Mouse (Mus musculus): ENCODE measurements at regions not wholly inside any gene's neighbourhood (a gene's known extent, or its start where the extent isn't known, plus 50 kb on each side); places are given as distances from the start of the nearest gene placed in this dataset.

DNA sequence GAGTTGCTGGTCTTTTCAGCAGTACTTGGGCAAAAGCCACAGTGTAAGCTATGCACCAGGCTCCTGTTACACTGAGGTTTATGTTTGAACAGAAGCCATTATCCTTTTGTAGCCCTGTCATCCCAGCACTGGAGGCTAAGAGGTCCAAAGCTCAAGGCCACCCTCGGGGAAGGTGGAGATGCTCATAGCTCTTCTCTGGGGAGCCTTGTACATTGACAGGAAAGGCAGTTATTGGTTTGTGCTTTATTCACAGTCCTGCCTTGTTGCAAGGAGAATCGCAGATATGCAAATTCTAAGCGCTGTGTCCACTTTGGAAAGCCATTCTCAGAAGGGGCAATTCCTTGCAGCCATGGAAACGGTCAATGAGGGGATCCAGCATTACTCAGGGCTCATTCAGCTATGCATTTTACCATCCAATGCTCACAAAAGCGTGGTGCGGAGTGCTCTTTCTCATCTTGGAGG lies 84.4 kb upstream of the Egln3 start:
- Histone ChIP-seq H3K4me3 (replicated peaks; ENCODE audit: low read depth, low read length) (no peak overlapping the region), H3K9me3 (replicated peaks; ENCODE audit: low read length) (no peaks in the 10 kb centered on the region), H3K9ac (ENCODE audit: low read depth, low read length) (no peak overlapping the region), H3K36me3 (ENCODE audit: insufficient read depth, low read length) (no peaks in the 10 kb centered on the region), H3K27me3 (ENCODE audit: insufficient read depth, low read length) (no peaks in the 10 kb centered on the region), H3K4me1 (replicated peaks; ENCODE audit: insufficient read depth, low read length) (0 out of 2 replicates have a peak, but pooled peaks cover 6% of the 10 kb centered on the region), H3K27ac (no peak overlapping the region), H3K4me2 (ENCODE audit: low read length) (no peak overlapping the region)
- no peak for ATAC-seq (replicated peaks; ENCODE audit: low FRiP score, low read depth)
- WGBS = 65% methylated on average over 6 of the region's 6 CpGs
- no peak for DNase-seq (ENCODE audit: low spot score)
- no peak for TF ChIP-seq CTCF (IDR thresholded peaks at IDR 0.05; ENCODE audit: low read depth)

GRCm38 (mm10) chr12:54286911-54287819 lies 83.5 kb upstream of the Egln3 start:
- 67% methylated on average over 16 of the region's 16 CpGs for WGBS
- Histone ChIP-seq H3K9me3 (replicated peaks; ENCODE audit: low read length) (no peaks in the 10 kb centered on the region), H3K4me1 (replicated peaks; ENCODE audit: insufficient read depth, low read length) (0 out of 2 replicates have a peak, but pooled peaks cover 6% of the 10 kb centered on the region), H3K27ac (no peak overlapping the region), H3K4me3 (replicated peaks; ENCODE audit: low read depth, low read length) (no peak overlapping the region), H3K36me3 (ENCODE audit: insufficient read depth, low read length) (no peaks in the 10 kb centered on the region), H3K27me3 (ENCODE audit: insufficient read depth, low read length) (no peaks in the 10 kb centered on the region), H3K4me2 (ENCODE audit: low read length) (no peak overlapping the region), H3K9ac (ENCODE audit: low read depth, low read length) (no peak overlapping the region)
- no peak for ATAC-seq (replicated peaks; ENCODE audit: low FRiP score, low read depth)
- no peak for DNase-seq (ENCODE audit: low spot score)
- TF ChIP-seq CTCF (IDR thresholded peaks at IDR 0.05; ENCODE audit: low read depth) = no peak

DNA sequence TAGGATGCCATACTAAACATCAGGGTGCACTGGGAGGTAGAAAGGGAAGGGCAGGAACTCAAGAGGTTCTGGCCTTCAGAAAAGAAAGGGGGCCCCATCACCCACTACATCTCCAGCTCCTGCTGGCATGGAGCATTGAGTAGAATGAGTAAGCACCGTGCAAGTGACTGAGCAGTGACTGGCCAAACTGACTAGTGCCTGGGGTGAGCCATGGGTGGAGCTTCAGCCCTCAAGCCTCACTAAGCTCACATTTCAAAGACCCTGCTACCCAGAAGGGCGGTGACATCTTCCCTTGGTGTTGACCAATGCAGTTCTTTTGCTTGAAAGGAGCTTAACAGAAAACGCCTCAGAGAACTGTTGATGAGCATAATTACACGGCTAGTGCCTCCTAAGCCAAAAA lies 80.0 kb upstream of the Egln3 start:
- DNase-seq (ENCODE audit: low spot score) = no peak
- H3K27ac ChIP-seq = no peak overlapping the region
- H3K4me1 ChIP-seq (replicated peaks; ENCODE audit: insufficient read depth, low read length) = 0 out of 2 replicates have a peak, but pooled peaks cover 6% of the 10 kb centered on the region

GRCm38 (mm10) chr12:54283011-54283410 lies 79.4 kb upstream of the Egln3 start:
- no peaks in the 10 kb centered on the region for H3K9me3 ChIP-seq (replicated peaks; ENCODE audit: low read length)
- no peak overlapping the region for H3K4me3 ChIP-seq (replicated peaks; ENCODE audit: low read depth, low read length)
- H3K4me2 ChIP-seq (ENCODE audit: low read length) = no peak overlapping the region
- 0 out of 2 replicates have a peak, but pooled peaks cover 2% of the 10 kb centered on the region for H3K4me1 ChIP-seq (replicated peaks; ENCODE audit: insufficient read depth, low read length)
- no peak overlapping the region for H3K9ac ChIP-seq (ENCODE audit: low read depth, low read length)
- H3K36me3 ChIP-seq (ENCODE audit: insufficient read depth, low read length) = no peaks in the 10 kb centered on the region
- DNase-seq (ENCODE audit: low spot score) (no peak), ATAC-seq (replicated peaks; ENCODE audit: low FRiP score, low read depth) (no peak)
- 89% methylated on average over 1 of the region's 1 CpGs for whole genome bisulfite sequencing
- TF ChIP-seq CTCF (IDR thresholded peaks at IDR 0.05; ENCODE audit: low read depth) = no peak
- no peak overlapping the region for H3K27ac ChIP-seq
- H3K27me3 ChIP-seq (ENCODE audit: insufficient read depth, low read length) = no peaks in the 10 kb centered on the region

More for the DNA sequence above, 80.0 kb upstream of the Egln3 start:
- Histone ChIP-seq H3K27me3 (ENCODE audit: insufficient read depth, low read length) (no peaks in the 10 kb centered on the region), H3K36me3 (ENCODE audit: insufficient read depth, low read length) (no peaks in the 10 kb centered on the region), H3K9ac (ENCODE audit: low read depth, low read length) (no peak overlapping the region), H3K4me2 (ENCODE audit: low read length) (no peak overlapping the region), H3K9me3 (replicated peaks; ENCODE audit: low read length) (no peaks in the 10 kb centered on the region), H3K4me3 (replicated peaks; ENCODE audit: low read depth, low read length) (no peak overlapping the region)
- WGBS = 24% methylated on average over 4 of the region's 4 CpGs
- TF ChIP-seq CTCF (IDR thresholded peaks at IDR 0.05; ENCODE audit: low read depth) = no peak
- ATAC-seq (replicated peaks; ENCODE audit: low FRiP score, low read depth) = no peak

DNA sequence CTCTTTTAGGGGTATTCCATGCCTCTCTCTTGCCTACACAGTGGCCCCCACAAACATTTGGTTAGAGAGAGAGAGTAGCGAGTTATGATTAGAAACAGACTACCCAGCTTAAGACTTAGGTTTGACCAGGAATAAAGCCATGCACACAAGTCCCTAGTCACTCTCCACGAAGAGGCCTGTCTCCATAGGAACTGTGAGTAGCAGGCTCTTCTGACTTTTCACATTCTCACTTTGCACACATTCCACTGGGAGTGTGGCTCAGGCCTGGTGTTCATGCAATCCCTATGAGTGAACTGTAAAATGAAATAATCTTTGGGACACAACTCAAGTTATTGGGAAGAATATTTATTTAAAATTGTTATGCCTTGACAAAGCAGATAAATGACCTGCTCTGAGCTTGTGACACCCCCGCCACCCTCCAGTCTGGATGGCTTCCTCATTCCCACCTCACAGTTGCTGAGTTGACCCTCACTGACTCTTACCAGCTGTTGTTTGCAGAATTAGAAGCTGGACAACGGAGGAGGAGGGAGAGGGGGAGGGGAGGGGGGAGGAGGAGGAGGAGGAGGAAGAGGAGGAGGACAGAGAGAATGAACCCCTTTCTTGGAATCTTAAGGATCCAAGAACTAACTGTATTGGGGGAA lies 78.7 kb upstream of the Egln3 start:
- WGBS = 63% methylated on average over 4 of the region's 4 CpGs
- Histone ChIP-seq H3K9ac (ENCODE audit: low read depth, low read length) (no peak overlapping the region), H3K4me2 (ENCODE audit: low read length) (no peak overlapping the region), H3K4me1 (replicated peaks; ENCODE audit: insufficient read depth, low read length) (no peaks in the 10 kb centered on the region), H3K27ac (no peak overlapping the region), H3K27me3 (ENCODE audit: insufficient read depth, low read length) (no peaks in the 10 kb centered on the region), H3K4me3 (replicated peaks; ENCODE audit: low read depth, low read length) (no peak overlapping the region), H3K9me3 (replicated peaks; ENCODE audit: low read length) (no peaks in the 10 kb centered on the region), H3K36me3 (ENCODE audit: insufficient read depth, low read length) (no peaks in the 10 kb centered on the region)
- no peak for DNase-seq (ENCODE audit: low spot score)
- no peak for ATAC-seq (replicated peaks; ENCODE audit: low FRiP score, low read depth)
- no peak for TF ChIP-seq CTCF (IDR thresholded peaks at IDR 0.05; ENCODE audit: low read depth)

- no peaks in the 10 kb centered on the region for H3K36me3 ChIP-seq (ENCODE audit: insufficient read depth, low read length)
- H3K4me2 ChIP-seq (ENCODE audit: low read length) = no peak overlapping the region
- H3K4me1 ChIP-seq (replicated peaks; ENCODE audit: insufficient read depth, low read length) = no peaks in the 10 kb centered on the region
- no peak overlapping the region for H3K4me3 ChIP-seq (replicated peaks; ENCODE audit: low read depth, low read length)
- H3K27me3 ChIP-seq (ENCODE audit: insufficient read depth, low read length) = no peaks in the 10 kb centered on the region
- no peak for ATAC-seq (replicated peaks; ENCODE audit: low FRiP score, low read depth)
- H3K27ac ChIP-seq = no peak overlapping the region
- no peak for TF ChIP-seq CTCF (IDR thresholded peaks at IDR 0.05; ENCODE audit: low read depth)
- DNase-seq (ENCODE audit: low spot score) = no peak
- H3K9me3 ChIP-seq (replicated peaks; ENCODE audit: low read length) = no peaks in the 10 kb centered on the region
- 80% methylated on average over 4 of the region's 4 CpGs for WGBS
- H3K9ac ChIP-seq (ENCODE audit: low read depth, low read length) = no peak overlapping the region
Observed at GRCm38 (mm10) chr12:54280457-54280856, 76.8 kb upstream of the Egln3 start.
